Mouse (Mus musculus): Measurements from ENCODE around the gene Sh3bp4. TPM values are rescaled to one million over a fixed set of nuclear protein-coding genes. Genes with fewer than 3 reads are reported as not detected.

Gene Sh3bp4
- polyA plus RNA-seq, 1 experiment from 2014 or later, result 2.9 TPM

DNA sequence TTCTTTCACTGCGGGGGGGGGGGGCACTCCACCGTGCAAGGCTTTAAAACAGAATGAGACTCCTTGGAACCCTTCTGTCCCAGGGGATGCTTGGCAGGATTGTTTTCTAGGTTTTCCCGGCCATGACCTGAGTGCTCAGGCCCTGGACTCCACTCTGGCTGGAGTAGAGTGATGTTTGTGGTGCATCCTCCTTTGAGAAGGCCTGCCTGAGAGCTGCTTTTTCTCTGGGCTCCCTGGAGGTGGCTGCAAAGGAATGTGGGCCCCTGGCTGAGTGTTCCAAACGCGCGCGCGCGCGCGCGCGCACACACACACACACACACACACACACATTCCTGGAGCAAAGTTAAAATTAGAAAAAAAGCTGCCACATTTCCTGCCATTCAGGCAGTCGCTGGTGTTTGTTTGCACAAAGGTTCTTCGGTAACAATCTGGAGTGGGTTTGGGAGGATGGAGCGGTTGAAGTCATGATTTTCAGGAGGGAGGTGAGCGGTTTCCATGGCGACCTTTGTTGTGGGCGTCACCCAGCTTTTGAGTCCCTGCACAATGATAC is 22.3 kb downstream of the Sh3bp4 start:
- peak; percentile 60 for DNase-seq (ENCODE audit: low spot score)

DNA sequence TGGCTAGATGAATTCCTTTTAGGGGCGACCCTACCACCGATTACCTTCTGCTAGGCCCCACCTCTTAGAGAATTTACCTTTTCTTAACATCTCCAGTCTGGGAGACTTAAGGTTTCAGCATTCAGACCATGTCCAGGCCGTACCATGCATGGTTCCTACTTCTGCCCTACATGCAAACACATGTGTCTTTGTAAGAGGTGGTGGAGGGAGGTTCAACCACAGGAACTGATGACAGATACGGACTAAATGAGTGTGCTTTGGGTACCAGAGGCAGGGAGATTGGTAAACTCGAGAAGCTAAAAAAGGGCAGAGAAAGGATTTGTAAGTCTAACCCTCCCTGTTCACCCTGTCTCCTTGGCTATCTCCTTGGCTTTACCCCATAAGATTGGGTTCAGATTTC is 23.5 kb downstream of the Sh3bp4 start:
- DNase-seq (ENCODE audit: low spot score), result no peak

DNA sequence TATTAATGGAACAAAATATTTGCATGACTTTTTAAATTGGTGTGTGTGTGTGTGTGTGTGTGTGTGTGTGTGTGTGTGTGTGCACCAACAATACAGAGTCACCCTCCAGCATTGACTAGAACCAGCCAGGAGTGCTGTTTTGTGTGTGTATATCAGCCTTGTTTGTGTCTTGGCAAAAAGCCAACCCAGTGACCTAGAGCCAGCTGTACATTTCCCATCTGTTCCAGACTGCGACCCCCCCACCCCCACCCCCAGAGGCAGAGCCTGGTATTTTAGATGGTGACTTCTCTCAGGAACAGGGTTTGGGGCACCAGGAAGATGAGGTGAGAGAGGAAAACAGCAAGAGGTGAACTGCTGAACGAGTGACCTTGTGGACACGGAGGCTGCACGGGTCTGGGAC is 24.2 kb downstream of the Sh3bp4 start:
- no peak for DNase-seq (ENCODE audit: low spot score)

DNA sequence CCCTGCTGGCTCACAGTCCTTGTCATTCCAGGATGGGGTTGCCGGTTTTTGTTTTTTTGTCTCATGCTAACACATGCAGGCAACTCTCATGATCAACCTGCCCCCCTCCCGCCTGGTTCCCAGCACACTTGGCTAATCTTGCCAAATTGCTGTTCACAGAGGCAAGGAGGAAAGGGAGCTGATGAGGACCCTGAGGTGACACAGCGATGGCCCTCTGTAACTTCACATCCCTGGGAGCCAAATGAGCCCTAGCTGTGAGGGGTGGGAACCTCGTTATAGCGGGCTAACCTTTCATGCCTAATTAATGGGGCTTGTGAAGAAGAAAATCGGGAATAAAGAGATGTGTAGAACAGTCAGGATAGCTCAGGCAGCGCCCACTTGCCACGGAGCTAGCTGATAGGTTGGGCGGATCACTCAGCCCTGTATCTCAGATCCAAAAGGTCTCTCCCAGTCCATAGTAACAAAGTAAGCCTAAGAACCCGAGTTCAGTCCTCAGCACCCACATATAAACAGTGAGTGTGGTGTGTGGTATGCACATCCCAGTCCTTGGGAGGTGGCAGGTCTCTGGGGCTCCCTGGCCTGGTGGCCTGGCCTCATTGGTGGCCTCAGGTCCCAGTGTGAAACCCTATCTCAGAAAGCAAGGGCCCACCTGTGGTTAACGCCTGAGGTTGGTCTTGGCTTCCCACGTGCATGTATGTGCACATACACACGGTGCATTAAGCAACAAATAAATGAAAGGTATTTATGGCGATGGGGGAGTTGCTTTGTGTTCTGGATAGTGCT is 25.6 kb downstream of the Sh3bp4 start:
- no peak for DNase-seq (ENCODE audit: low spot score)

- no peak for DNase-seq (ENCODE audit: low spot score)
Observed at GRCm38 (mm10) chr1:89102231-89103003, 32.2 kb downstream of the Sh3bp4 start.

GRCm38 (mm10) chr1:89103004-89103263 is 32.7 kb downstream of the Sh3bp4 start:
- DNase-seq (ENCODE audit: low spot score), result no peak

- no peak for DNase-seq (ENCODE audit: low spot score)
Observed at GRCm38 (mm10) chr1:89103505-89103904, 33.3 kb downstream of the Sh3bp4 start.

DNA sequence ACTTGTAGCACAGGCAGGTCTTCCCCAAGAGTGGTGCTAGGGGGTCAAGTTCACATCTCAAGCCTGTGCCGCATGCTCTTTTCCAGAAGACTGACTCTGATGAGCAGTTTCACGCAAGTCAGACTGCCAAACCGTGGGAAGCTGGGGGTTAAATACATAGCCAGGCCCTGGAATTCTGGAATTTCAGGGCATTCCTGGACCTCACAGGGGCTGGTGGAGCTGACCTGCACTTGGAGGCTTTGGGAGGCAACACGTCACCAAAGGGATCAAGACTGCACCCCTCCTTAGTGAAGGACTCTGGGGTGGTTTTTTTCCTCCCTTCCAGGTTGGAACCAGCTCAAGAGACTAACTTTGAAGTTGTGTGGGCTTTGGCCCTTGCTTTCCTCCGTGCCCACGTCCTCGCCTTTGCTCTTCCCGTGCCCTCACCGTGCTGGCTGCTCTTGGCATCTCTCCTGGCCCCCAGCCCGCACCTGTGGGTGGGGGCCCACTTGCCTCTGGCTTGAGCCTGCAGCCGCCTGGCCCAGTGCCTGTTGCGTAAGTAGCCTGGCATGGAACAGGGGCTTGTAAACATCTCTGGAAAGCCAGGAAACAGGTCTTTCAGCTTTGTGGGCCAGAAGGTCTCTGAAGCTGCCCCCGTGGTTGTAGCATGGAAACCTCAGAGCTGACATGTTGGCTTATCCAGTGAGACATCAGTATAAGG is 34.0 kb downstream of the Sh3bp4 start:
- DNase-seq (ENCODE audit: low spot score), result no peak

- no peak for DNase-seq (ENCODE audit: low spot score)
Observed at GRCm38 (mm10) chr1:89105891-89106830, 35.9 kb downstream of the Sh3bp4 start.

- DNase-seq (ENCODE audit: low spot score), result no peak
Observed at GRCm38 (mm10) chr1:89107466-89107865, 37.3 kb downstream of the Sh3bp4 start.

- DNase-seq (ENCODE audit: low spot score), result peak; percentile 6
Observed at GRCm38 (mm10) chr1:89108340-89108896, 38.2 kb downstream of the Sh3bp4 start.

- no peak for DNase-seq (ENCODE audit: low spot score)
Observed at GRCm38 (mm10) chr1:89109767-89110166, 39.6 kb downstream of the Sh3bp4 start.

DNA sequence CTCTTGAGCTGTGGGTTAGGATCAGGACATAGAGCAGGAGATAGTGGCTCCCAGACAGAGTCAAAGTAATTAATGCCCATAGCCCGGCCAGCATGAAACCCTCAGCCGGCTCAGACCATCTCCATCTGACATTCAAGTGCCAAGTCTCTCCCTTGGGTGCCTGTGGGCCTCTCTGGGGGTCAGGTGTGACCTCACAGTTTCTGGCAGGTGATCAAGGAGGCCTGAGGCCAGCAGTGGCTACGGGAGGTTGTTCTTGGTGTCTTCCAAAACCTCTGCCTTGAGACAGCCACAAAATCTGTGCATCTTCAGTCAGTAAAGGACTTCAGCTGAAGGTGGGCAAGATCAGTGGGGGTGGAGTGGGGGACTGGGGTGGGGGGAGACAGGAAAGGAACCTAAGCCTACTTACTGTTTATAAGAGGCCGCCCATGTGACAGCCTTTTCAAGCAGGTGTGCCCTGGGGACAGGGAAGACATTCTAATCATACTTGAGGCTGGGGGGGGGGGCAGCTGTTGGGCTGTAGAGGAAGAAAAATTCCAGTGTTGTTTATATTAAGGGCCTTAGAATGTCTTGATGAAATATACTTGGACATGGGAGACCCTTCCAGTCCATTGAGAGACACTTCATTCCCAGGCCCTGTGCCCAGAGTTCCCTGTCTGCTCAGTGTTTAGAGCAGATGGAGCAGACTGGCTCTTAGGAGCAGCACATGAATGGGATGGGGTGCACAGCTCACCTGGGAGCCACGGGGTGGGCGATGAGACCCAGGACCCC is 40.7 kb downstream of the Sh3bp4 start:
- DNase-seq (ENCODE audit: low spot score), result no peak

DNA sequence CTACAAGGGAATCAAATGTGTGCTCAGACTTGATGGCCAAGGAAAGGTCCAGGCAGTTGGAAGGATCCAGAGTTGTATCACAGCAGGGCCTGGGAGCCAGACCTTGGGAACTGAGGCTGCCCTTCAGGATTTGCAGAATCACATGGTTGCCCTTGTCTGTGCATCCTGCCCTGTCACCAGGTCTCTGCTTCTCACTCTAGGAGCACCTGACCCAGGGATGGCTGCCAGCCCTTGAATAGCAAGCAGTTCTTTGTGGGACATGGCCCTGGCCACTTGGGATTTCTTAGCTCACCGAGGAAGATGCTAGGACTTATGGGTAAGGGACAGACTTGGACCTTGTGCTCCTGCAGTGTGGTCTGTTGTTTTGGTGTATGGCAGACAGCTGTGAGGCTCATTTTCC is 42.3 kb downstream of the Sh3bp4 start:
- no peak for DNase-seq (ENCODE audit: low spot score)

DNA sequence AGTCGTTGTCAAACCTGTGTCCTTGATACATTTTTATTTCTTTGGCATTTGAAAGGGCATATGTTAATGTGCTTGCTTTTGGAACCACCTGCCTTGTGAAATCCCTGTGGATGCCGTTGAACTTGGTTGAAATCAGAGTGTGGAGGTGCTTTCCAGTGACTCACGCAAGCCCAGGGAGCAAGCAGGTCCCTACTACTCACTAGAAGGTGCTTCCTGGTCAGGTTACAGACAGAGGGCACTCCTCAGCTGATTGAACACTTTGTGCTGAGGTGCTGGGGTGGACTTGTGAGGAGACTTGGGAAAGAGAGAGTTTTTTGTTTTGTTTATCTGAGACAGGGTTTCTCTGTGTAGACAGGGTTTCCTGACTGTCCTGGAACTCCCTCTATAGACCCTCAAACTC is 43.5 kb downstream of the Sh3bp4 start:
- DNase-seq (ENCODE audit: low spot score), result no peak

- no peak for DNase-seq (ENCODE audit: low spot score)
Observed at GRCm38 (mm10) chr1:89117062-89117461, 46.8 kb downstream of the Sh3bp4 start.

DNA sequence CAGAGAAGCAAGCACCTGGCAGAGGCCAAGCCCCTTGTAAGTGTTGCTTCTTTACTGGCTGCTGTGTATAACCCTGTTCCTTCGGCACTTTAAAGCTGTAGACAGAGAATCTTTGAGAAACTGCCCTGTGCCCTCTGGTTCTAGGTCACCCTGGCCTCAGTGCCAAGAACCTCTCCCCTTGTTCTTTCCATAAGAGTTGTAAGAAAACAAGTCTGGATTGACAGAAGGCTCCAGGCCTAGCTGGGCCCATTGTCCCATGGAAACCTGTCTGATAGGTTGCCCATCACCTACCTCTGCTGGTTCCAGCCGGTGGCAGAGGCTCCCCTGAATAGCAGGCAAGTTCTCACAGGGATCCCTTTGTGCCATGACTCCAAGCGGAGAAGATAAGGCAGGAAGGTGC is 47.9 kb downstream of the Sh3bp4 start:
- no peak for DNase-seq (ENCODE audit: low spot score)

GRCm38 (mm10) chr1:89118836-89119235 is 48.6 kb downstream of the Sh3bp4 start:
- no peak for DNase-seq (ENCODE audit: low spot score)

GRCm38 (mm10) chr1:89120290-89120689 is 50.1 kb downstream of the Sh3bp4 start:
- no peak for DNase-seq (ENCODE audit: low spot score)

DNA sequence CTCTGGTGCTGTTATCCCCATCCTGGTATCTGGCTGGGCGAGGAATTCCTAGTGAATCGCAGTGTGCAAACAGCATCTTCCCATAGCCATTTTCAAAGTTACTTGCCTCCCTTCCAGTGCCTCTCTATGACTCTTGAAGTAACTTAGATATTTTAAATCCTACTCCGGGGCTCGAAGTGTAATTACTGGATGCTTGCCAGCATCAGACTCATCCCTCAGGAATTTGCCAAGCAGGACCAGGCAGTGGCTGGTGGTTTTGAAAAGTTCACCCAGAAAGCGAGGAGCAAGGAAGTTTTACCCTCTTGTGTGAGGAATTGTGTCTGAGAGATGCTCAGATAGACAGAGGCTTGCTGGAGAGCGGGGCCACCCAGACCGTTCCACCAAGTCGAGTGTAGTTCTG is 51.3 kb downstream of the Sh3bp4 start:
- no peak for DNase-seq (ENCODE audit: low spot score)
